Mouse (Mus musculus) induced T-regulatory cell, adult 2 months (primary cell): ENCODE measurements around the gene Snd1.

Source experiments
- DNase-seq: peaks from one replicate; pipeline ENCODE4 v3.0.0-alpha.2; 2012; ENCODE audit warnings: low read depth

Snd1 gene

DNA sequence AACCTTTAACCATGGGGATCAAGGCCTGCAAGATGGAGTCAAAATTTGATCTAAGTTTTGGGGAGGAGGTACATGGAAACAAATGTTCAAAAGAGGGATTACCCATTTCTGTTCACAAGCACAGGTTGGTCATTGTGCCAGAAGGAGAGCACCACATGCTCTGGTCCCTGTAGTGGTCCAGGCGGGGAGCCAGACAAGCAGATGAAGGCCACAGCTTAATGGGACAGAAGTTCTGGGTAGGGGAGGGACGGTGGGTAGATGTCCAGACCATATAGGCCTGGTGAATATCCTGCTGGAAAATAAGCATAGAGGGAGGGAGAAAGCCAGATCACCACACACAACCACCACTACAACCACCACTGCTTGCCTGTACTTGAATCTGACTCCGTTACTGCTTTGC lies 503.9 kb downstream of the Snd1 start:
- DNase-seq = no peak

- no peak for DNase-seq
These were observed 504.6 kb downstream of the Snd1 start for GRCm38 (mm10) chr6:28979586-28979985.

GRCm38 (mm10) chr6:28980219-28980618 lies 505.3 kb downstream of the Snd1 start:
- DNase-seq = no peak

- no peak for DNase-seq
These were observed 506.0 kb downstream of the Snd1 start for GRCm38 (mm10) chr6:28980750-28981584.

- no peak for DNase-seq
These were observed 506.6 kb downstream of the Snd1 start for GRCm38 (mm10) chr6:28981585-28981948.

DNA sequence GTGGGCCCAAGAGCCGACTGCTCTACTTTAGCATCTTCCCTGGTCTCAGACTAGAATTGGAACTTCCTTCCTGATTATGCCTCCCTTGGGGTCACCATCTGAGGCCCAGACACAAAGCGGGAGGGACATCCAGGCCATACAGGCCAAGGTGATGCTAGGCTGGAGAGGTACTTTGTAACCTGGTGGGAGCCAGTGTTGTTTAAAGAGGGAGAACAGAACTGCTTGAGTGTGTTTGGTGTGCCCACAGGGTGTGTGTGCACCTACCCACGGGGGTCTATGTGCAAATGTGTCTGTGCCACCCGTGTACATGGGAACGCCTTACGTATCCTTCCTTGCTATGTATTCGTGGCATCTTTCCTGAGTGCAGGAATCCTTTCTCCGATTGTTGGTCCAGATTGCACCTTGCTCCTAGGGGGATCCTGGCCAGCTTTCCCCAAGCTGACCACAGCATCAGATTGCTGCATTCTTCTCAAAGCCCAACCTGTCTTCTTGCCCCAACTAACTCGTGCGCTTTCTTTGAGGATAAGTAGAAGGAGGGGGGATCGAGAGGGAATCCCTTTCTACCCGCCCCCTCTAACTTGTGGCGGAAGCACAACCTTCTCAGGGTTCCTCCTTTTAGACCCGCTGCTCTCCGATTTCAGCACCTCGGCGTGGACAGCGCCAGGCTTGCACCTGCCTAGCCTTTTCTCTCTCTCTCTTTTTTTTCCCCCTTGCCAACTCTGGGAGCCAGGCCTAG lies 507.2 kb downstream of the Snd1 start:
- DNase-seq = peak; percentile 51

DNA sequence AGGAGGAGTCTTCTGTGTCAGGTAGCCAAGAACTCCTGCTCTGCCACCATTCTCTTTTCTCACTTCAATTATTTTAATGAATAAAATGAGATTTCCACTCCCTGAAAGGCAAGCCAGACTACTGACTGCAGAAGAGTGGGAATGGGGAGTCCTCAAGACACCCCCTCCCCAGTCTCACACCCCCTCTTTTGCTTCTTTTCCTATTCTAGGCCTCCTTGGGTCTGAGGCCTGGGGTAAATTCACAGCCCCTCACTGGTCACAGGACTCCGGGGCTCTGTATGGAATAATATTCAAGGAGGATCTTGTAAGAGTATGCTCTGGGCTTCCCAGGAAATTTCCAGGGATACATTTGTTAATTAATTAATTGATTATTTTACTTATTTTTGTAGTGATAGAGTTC lies 507.9 kb downstream of the Snd1 start:
- no peak for DNase-seq
